12 mouse cellular contexts compared by ENCODE assay signal in genomic region chr12:76282132-76282531, GRCm38 (mm10). TPM values are rescaled to one million over a fixed set of nuclear protein-coding genes. Genes with fewer than 3 reads are reported as not detected.
DNase-seq lines count a peak whose midpoint lies in the region; ATAC-seq lines count a peak whose summit lies in the region.
"Had no signal": no experiment of that assay in that cellular context is flagged by ENCODE, and none has a peak within 500 bp of the region (broad histone marks: within the 10 kb centered on the region; RNA-seq: fewer than 3 reads in every experiment).

No protein-coding gene starts in this region.

- ATAC-seq in hindbrain, embryonic 16.5 days = peak; percentile 21; the same call in 1 of the 2 replicates
- ATAC-seq in CD4-positive, CD25-positive, alpha-beta regulatory T cell, adult 4 months = no peak

- 37% methylated on average over 4 of the region's 4 CpGs for WGBS in hindbrain, embryonic 16.5 days

- no peaks in the 10 kb centered on the region for H3K4me1 ChIP-seq in hindbrain, embryonic 16.5 days (ENCODE audit: control insufficient read depth, insufficient read depth, low read depth, low read length)

- no peak overlapping the region for H3K9ac ChIP-seq in hindbrain, embryonic 16.5 days (ENCODE audit: low read depth, low read length)
- H3K9ac ChIP-seq: kidney, embryonic 15.5 days had no signal

- H3K36me3 ChIP-seq in hindbrain, embryonic 16.5 days (ENCODE audit: control insufficient read depth, insufficient read depth, low read length) = peaks cover 6% of the 10 kb centered on the region; the same call in 1 of the 2 replicates

- no peak overlapping the region for H3K27ac ChIP-seq in hindbrain, embryonic 16.5 days (ENCODE audit: low read depth, low read length)
- H3K27ac ChIP-seq: kidney, embryonic 15.5 days had no signal

- DNase-seq in heart, postnatal 4 days = peak; percentile 18
- DNase-seq in heart, adult 18-20 months = no peak
- peak; percentile 30 for DNase-seq in right cerebral cortex, postnatal 14 days
- DNase-seq in right cerebral cortex, adult 18-20 months = no peak
- no peak for DNase-seq in gastrocnemius, adult 8-10 months (ENCODE audit: low spot score in 2 of 2)
- DNase-seq in right cerebral cortex, adult 2 months (ENCODE audit: low spot score in 2 of 2) = no peak
- DNase-seq: lung, postnatal 4 days had no signal

- H3K4me2 ChIP-seq in hindbrain, embryonic 16.5 days (ENCODE audit: low read length) = no peak overlapping the region
- H3K4me2 ChIP-seq: kidney, embryonic 15.5 days had no signal

- H3K9me3 ChIP-seq in hindbrain, embryonic 16.5 days (ENCODE audit: control insufficient read depth, low read length) = no peaks in the 10 kb centered on the region
- H3K9me3 ChIP-seq: kidney, embryonic 15.5 days had no signal

- H3K27me3 ChIP-seq in hindbrain, embryonic 16.5 days (replicated peaks; ENCODE audit: control insufficient read depth, insufficient read depth, low read length) = no peaks in the 10 kb centered on the region
- H3K27me3 ChIP-seq: kidney, embryonic 15.5 days had no signal

- H3K4me3 ChIP-seq in hindbrain, embryonic 16.5 days (ENCODE audit: low read length) = no peak overlapping the region
- H3K4me3 ChIP-seq: kidney, embryonic 15.5 days had no signal

RNA-seq across cellular contexts. Expression of gene Mthfd1, which starts 27.0 kb away (rescaled TPM):
- total RNA-seq in heart, postnatal 4 days (2021) = 10 to 100 TPM; 35.0 to 37.4 TPM
- 10 to 100 TPM; 25.6 to 27.9 TPM for total RNA-seq in heart, adult 18-20 months (2021)
- 37.8 and 38.9 TPM in 2 replicates for polyA plus RNA-seq in hindbrain, embryonic 16.5 days (2015; fragmentation: Nextera tagmentation; extraction: Ambion mirVana)
- polyA plus RNA-seq in CD4-positive, CD25-positive, alpha-beta regulatory T cell, adult 4 months (2017; shearing (Covaris generic)) = 10 to 100 TPM; 28.2 to 43.5 TPM
- total RNA-seq in gastrocnemius, adult 8-10 months (2022) = 10 to 100 TPM; 29.3 to 37.6 (median 32.7) TPM

RNA-seq across cellular contexts. Expression of gene Tex21, which starts 35.6 kb away (rescaled TPM):
- total RNA-seq in heart, postnatal 4 days (2021) = not detected
- total RNA-seq in heart, adult 18-20 months (2021) = not detected
- not detected in 2 replicates for polyA plus RNA-seq in hindbrain, embryonic 16.5 days (2015; fragmentation: Nextera tagmentation; extraction: Ambion mirVana)
- polyA plus RNA-seq in CD4-positive, CD25-positive, alpha-beta regulatory T cell, adult 4 months (2017; shearing (Covaris generic)) = not detected
- total RNA-seq in gastrocnemius, adult 8-10 months (2022) = not detected
- total RNA-seq: adrenal gland, postnatal 4 days had no signal
- polyA plus RNA-seq: kidney, embryonic 15.5 days; stomach, embryonic 14.5 days had no signal

RNA-seq across cellular contexts. Expression of gene Akap5, which starts 42.6 kb away (rescaled TPM):
- 1 to 10 TPM; 3.2 to 3.3 TPM for total RNA-seq in heart, postnatal 4 days (2021)
- total RNA-seq in heart, adult 18-20 months (2021) = under 1 TPM; 0.46 to 0.52 TPM
- polyA plus RNA-seq in hindbrain, embryonic 16.5 days (2015; fragmentation: Nextera tagmentation; extraction: Ambion mirVana) = 12.3 and 13.8 TPM in 2 replicates
- polyA plus RNA-seq in CD4-positive, CD25-positive, alpha-beta regulatory T cell, adult 4 months (2017; shearing (Covaris generic)) = 1 to 10 TPM; 3.3 to 3.8 TPM
- under 1 TPM; 0.24 to 0.51 (median 0.39) TPM for total RNA-seq in gastrocnemius, adult 8-10 months (2022)

Comparison
In these comparisons a context has a peak if more than half of its experiments do, and no peak if none do; other contexts are left out.
1. DNase-seq: peak in heart, postnatal 4 days (single experiment) and right cerebral cortex, postnatal 14 days (single experiment); none in heart, adult 18-20 months (0 of 2), right cerebral cortex, adult 18-20 months (single experiment), gastrocnemius, adult 8-10 months (0 of 2) and right cerebral cortex, adult 2 months (0 of 2).